Mouse (Mus musculus) heart, embryonic 12.5 days (tissue): ENCODE data around the gene Slc19a1. TPM values are rescaled to one million over a fixed set of nuclear protein-coding genes. Genes with fewer than 3 reads are reported as not detected.

Experiments used
- ATAC-seq: fragments of 200-750 bp; cut with Nextera tagmentation; 2 replicates; pipeline ENCODE4 v1.8.0; 2017; ENCODE audit warnings: moderate TSS enrichment, moderate library complexity; ENCODE audit not compliant: insufficient number of reproducible peaks, low FRiP score
- H3K27ac ChIP-seq: fragments of 300-500 bp; sonication (generic); 2 replicates; pipeline ENCODE4 v1.5.1; 2016; ENCODE audit warnings: mild to moderate bottlenecking, moderate library complexity; ENCODE audit not compliant: poor library complexity, severe bottlenecking
- H3K27me3 ChIP-seq: fragments of 300-500 bp; sonication (generic); replicated peaks from 2 replicates; pipeline ENCODE4 v1.6.1; 2016; ENCODE audit warnings: mild to moderate bottlenecking, moderate library complexity
- H3K36me3 ChIP-seq: fragments of 300-500 bp; sonication (generic); 2 replicates; pipeline ENCODE4 v1.6.1; 2016; ENCODE audit warnings: mild to moderate bottlenecking, moderate library complexity
- H3K4me1 ChIP-seq: fragments of 300-500 bp; sonication (generic); replicated peaks from 2 replicates; pipeline ENCODE4 v1.6.1; 2016; ENCODE audit warnings: mild to moderate bottlenecking
- H3K4me2 ChIP-seq: fragments of 300-500 bp; sonication (generic); 2 replicates; pipeline ENCODE4 v1.6.1; 2016; ENCODE audit warnings: mild to moderate bottlenecking, moderate library complexity
- H3K4me3 ChIP-seq: fragments of 300-500 bp; sonication (generic); 2 replicates; pipeline ENCODE4 v1.5.1; 2016; ENCODE audit warnings: mild to moderate bottlenecking
- H3K9ac ChIP-seq: fragments of 300-500 bp; sonication (generic); 2 replicates; pipeline ENCODE4 v1.6.1; 2016; ENCODE audit warnings: mild to moderate bottlenecking, moderate library complexity
- H3K9me3 ChIP-seq: fragments of 300-500 bp; sonication (generic); replicated peaks from 2 replicates; pipeline ENCODE4 v1.6.1; 2016; ENCODE audit warnings: mild to moderate bottlenecking, moderate library complexity
- WGBS: fragments of 180-500 bp; shearing (Covaris S2); methylation state at CpG from one replicate; pipeline ENCODE4 v1.1.7; 2016; 5-methylcytosine and 5-hydroxymethylcytosine counted together
- polyA plus RNA-seq: library from polyadenylated mRNA; unstranded; fragments of >200 nt; fragmentation: Nextera tagmentation; extraction: Ambion mirVana; gene quantifications from 2 replicates; pipeline ENCODE4 v1.2.1, GENCODE M21; 2016

Slc19a1 gene
- 12.9 and 15.4 TPM in 2 replicates for polyA plus RNA-seq

DNA sequence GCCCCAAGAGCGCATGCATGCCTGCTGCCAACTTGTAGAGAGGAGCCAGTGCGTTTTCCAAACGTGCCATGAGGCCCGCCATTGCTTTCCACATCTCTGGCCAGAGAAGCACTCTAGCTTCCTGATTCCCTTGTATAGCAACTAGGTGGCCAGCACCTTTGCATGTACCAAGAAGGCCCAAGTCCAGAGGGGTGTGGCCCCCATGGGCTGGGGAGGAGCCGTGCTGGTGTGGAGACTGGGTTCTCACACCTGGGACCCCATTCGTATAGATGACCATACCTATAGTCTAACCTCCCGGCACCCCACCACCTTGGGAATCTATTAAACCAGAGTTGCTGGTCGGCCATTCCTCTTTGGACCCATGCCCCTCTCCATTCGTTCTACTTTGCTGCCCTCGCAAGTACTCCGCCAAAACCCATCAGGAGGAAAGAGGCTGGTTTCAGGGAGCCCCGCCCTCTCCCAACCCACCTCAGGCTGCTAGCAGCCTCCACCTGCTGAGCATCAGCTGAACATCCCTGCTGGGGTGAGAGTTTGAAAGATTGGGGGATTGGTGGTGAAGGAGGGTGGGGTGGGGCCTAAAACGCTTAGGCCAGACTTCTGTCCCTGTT lies at the start of gene Slc19a1:
Gene Slc19a1 (plus strand): TSS at position 474 of the 608 bp plus-strand sequence.
- Histone ChIP-seq H3K27me3 (peaks cover 10% of the 10 kb centered on the region), H3K4me3 (peak within 1 kb of the TSS; percentile 71), H3K4me1 (peaks cover 21% of the 10 kb centered on the region), H3K9me3 (no peaks in the 10 kb centered on the region), H3K4me2 (peak within 1 kb of the TSS; percentile 91), H3K9ac (peak within 1 kb of the TSS; percentile 79), H3K27ac (no peak within 1 kb of the TSS), H3K36me3 (no peaks in the 10 kb centered on the region)
- 35% methylated on average over 13 of the region's 13 CpGs for WGBS
- ATAC-seq = no peak

DNA sequence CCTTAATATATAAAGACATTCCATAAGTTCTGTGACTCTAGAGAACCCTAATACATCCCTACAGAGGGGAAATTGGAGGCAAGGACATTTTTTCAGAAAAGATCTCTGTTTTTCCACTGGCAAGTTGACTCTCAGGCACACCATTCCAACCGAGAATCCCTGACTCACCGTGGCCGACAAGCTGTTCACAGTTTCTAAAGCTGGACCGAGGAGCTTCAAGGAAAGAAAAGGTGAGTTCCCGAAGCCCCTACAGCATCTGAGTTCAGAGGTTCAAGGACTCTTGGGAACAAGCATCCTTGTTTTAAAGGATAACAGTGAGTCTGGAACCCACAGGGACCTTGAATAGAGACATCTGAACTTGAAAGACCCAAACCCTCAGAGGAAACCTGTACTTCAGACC lies 43.5 kb upstream of the Slc19a1 start:
- Histone ChIP-seq H3K4me2 (no peak overlapping the region), H3K36me3 (no peaks in the 10 kb centered on the region), H3K27ac (no peak overlapping the region), H3K4me1 (no peaks in the 10 kb centered on the region), H3K9ac (no peak overlapping the region), H3K4me3 (no peak overlapping the region), H3K27me3 (peaks cover 6% of the 10 kb centered on the region; the same call in 1 of the 2 replicates), H3K9me3 (peaks cover 5% of the 10 kb centered on the region; the same call in 1 of the 2 replicates)
- no peak for ATAC-seq
- WGBS = 78% methylated on average over 5 of the region's 5 CpGs

DNA sequence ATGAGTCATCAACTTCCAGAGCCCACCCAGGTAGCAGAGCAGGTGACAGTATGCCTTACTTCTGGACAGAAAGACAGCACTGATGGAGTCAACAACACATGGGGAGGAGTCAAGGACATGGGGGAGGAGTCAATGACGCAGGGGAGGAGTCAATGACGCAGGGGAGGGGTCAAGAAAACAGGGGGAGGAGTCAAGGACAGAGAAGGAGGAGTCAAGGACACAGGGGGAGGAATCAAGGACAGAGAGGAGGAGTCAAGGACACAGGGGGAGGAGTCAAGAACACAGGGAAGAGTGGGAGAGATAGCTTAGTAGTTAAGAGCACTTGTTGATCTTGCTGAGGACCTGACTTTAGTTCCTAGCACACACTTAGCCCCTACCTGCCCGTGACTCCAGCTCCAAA lies 39.6 kb upstream of the Slc19a1 start:
- Histone ChIP-seq H3K9me3 (peaks cover 14% of the 10 kb centered on the region), H3K4me3 (no peak overlapping the region), H3K27ac (no peak overlapping the region), H3K4me2 (no peak overlapping the region), H3K36me3 (no peaks in the 10 kb centered on the region), H3K4me1 (peaks cover under 1% of the 10 kb centered on the region), H3K27me3 (no peaks in the 10 kb centered on the region), H3K9ac (no peak overlapping the region)
- 44% methylated on average over 3 of the region's 3 CpGs for WGBS
- no peak for ATAC-seq

DNA sequence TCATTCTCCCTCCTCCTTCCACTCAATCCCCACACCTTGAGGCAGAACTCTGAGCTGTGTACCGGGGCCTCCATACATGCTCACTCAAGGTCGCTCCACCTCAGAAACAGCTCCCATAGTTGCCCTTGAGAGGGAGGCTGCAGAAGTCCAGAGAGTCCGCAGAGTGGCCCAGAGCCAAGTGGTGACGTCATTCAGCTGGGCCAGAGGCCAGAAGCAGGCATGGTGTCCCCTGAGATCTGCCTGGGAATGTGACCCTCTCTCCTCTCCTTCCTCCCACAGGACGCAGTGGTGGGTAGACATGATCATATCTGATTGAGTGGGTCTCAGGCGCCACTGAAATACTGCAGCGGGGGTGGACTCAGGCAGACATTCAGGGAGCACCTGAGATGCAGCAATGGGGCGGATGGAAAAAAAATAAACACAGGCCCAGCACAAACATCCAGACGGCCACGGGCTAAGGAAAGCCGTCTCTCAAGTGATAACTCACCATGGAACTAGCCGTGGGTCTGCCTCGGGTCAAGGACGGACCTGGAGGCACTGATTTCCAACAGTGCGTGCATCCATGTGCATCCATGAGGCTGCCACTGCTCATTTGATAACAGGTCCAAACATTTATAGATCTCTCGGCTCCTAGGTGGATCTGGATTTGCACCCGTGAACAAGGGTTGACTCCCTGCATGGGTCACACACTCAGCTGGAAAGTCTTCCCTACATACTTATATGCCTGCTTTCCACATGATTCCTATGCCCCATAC lies 34.1 kb upstream of the Slc19a1 start:
- peak overlapping the region; percentile 10; the same call in 1 of the 2 replicates for H3K4me2 ChIP-seq
- H3K27ac ChIP-seq = peak overlapping the region; percentile 81
- H3K4me1 ChIP-seq = peaks cover 10% of the 10 kb centered on the region

DNA sequence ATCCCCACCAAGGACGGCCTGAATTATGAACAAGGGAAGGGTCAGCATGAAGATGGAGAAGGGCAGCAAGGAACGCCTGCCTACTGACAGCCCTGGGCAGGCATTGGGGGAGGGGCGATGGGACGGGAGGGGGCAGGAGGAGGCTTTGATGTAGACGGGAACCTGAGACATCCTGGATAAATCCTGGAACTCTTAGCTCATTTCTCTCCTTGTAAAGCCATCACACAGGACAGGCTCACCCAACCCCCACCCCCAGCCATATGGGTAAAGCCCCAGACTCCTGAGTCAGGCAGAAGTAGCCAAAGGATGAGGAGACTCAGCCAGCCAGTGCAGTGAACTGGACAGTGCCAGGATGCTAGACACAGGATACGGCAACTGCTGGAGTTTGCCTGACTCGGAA lies 27.1 kb upstream of the Slc19a1 start:
- no peak for ATAC-seq
- H3K4me1 ChIP-seq = peaks cover 11% of the 10 kb centered on the region
- no peak overlapping the region for H3K4me2 ChIP-seq
- 34% methylated on average over 7 of the region's 7 CpGs for WGBS
- no peaks in the 10 kb centered on the region for H3K9me3 ChIP-seq
- H3K27ac ChIP-seq = no peak overlapping the region
- no peak overlapping the region for H3K4me3 ChIP-seq
- H3K9ac ChIP-seq = no peak overlapping the region
- no peaks in the 10 kb centered on the region for H3K36me3 ChIP-seq
- H3K27me3 ChIP-seq = no peaks in the 10 kb centered on the region

More for the DNA sequence above, 34.1 kb upstream of the Slc19a1 start:
- WGBS = 29% methylated on average over 17 of the region's 17 CpGs
- Histone ChIP-seq H3K4me3 (no peak overlapping the region), H3K9ac (no peak overlapping the region), H3K27me3 (no peaks in the 10 kb centered on the region), H3K9me3 (peaks cover 9% of the 10 kb centered on the region), H3K36me3 (no peaks in the 10 kb centered on the region)
- peak; percentile 89 for ATAC-seq

DNA sequence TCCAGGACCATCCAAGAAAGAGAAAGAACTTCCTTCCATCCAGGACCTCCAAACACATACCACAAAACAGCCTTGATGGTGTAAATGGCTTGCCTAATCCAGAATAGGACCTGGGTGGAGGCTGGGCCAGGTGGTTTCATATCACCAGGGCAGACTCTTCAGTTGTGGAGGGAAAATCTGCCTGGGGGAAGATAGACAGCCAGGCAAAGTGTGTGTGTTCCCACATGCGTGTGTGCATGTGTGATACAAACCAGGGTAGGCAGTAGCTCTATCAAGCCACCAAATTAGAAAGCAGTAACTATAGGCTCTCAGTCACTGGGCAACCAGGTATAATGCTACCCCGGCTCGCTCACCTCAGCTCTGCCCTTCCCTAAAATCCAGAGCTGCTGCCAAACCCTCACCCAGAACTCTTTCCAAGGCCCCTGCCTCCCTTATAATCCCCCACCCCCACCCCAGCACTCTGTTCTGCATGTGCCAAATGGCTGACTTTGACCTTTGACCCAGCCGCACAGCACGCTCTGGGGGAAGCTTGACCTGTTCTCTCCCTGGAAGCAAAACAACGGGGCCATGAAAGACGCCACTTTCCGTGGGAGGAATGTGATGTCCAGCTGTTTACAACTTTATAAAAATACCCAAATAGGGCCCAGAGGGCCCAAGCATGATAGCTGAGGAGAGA lies 24.5 kb upstream of the Slc19a1 start:
- Histone ChIP-seq H3K36me3 (no peaks in the 10 kb centered on the region), H3K27me3 (no peaks in the 10 kb centered on the region), H3K4me1 (peaks cover 11% of the 10 kb centered on the region), H3K4me3 (no peak overlapping the region), H3K9ac (no peak overlapping the region), H3K4me2 (no peak overlapping the region), H3K9me3 (no peaks in the 10 kb centered on the region), H3K27ac (no peak overlapping the region)
- 43% methylated on average over 8 of the region's 8 CpGs for WGBS
- no peak for ATAC-seq

DNA sequence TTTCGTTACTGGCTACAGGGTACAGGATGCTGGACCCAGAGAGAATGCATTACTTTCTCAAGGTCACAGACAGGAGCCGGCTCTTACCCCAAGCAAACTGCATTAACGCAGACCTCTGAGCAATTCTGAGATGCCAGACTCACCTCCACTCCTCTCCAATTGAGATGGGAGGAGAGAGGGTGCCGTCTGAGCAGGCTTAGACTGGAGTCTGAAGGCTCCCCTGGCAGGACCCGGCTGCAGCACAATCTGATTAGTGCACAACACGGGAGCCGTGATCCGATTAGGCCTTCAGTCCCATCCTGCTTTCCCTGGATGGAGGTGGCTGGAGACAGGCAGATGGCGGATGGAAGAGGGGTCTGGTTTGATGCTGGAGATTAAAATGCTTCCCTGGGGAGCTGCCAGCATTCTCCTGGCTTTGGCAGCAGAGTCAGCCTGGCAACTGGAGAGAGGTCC lies 23.9 kb upstream of the Slc19a1 start:
- Histone ChIP-seq H3K27ac (no peak overlapping the region), H3K4me3 (no peak overlapping the region), H3K36me3 (no peaks in the 10 kb centered on the region), H3K27me3 (no peaks in the 10 kb centered on the region), H3K4me1 (peaks cover 11% of the 10 kb centered on the region), H3K4me2 (no peak overlapping the region), H3K9ac (no peak overlapping the region), H3K9me3 (no peaks in the 10 kb centered on the region)
- 25% methylated on average over 9 of the region's 9 CpGs for WGBS
- ATAC-seq = no peak

DNA sequence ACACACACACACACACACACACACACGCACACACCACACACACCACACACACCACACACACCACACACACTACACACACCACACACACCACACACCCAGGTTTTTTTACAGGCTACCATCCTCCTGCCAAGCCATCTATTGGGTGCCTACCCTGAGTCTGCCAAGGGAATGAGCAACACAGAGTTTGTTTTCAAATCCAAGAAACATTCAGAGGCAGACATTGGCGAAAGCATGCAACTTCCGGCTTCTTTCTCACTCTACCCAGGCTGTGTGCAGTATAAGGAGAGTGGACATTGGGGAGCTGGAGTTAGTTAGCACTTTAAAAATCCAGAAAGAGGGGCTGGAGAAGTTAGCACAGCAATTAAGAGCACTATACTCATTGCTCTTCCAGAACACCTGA lies 23.3 kb upstream of the Slc19a1 start:
- H3K27ac ChIP-seq = no peak overlapping the region
- H3K4me1 ChIP-seq = peaks cover 11% of the 10 kb centered on the region
- no peak overlapping the region for H3K9ac ChIP-seq
- ATAC-seq = no peak
- no peaks in the 10 kb centered on the region for H3K36me3 ChIP-seq
- no peak overlapping the region for H3K4me2 ChIP-seq
- no peak overlapping the region for H3K4me3 ChIP-seq
- 78% methylated on average over 2 of the region's 3 CpGs for WGBS
- no peaks in the 10 kb centered on the region for H3K27me3 ChIP-seq
- H3K9me3 ChIP-seq = no peaks in the 10 kb centered on the region

DNA sequence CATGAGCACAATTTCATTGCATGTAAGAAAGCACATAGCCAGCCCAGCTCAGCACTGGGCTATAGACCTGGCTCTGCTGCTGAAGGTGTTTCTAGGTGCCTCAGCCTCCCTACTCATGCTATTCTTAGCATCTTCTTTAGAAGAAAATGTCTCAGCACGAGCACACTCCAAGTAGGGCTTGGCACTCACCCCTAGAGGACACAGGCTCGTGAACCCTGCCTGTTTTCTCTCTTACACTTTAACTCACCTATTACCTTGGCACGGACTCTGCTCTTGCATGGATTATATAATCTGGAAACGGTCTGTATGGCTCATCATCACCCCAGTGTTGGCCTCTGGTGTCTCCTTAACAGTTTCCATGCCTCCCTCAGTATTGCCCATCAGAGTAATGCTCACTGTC lies 20.4 kb upstream of the Slc19a1 start:
- H3K9me3 ChIP-seq = no peaks in the 10 kb centered on the region
- H3K36me3 ChIP-seq = no peaks in the 10 kb centered on the region
- H3K9ac ChIP-seq = no peak overlapping the region
- 69% methylated on average over 4 of the region's 4 CpGs for WGBS
- no peak overlapping the region for H3K4me2 ChIP-seq
- peaks cover 11% of the 10 kb centered on the region for H3K4me1 ChIP-seq
- no peak overlapping the region for H3K4me3 ChIP-seq
- no peak for ATAC-seq
- H3K27me3 ChIP-seq = no peaks in the 10 kb centered on the region
- no peak overlapping the region for H3K27ac ChIP-seq

DNA sequence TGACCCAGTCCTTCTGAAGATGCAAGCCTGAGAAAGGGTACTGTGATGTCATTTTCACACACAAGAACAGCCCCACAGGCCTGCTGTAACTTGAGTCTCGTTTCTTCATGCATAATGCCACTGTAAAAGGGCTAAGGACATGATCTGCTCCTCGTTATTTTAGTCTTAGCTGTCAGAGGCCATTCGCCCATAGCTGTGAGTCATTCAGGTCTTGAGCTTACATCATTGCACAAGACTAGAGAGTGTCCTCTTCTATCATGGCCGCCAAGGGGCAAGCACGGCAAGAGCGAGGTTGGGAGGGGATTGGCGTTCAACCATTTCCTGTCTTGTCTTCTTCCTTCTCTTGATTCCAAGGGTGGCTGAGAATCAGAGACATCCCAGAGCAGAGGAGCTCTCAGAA lies 16.0 kb upstream of the Slc19a1 start:
- ATAC-seq = no peak
- Histone ChIP-seq H3K4me2 (no peak overlapping the region), H3K4me3 (no peak overlapping the region), H3K27me3 (no peaks in the 10 kb centered on the region), H3K4me1 (no peaks in the 10 kb centered on the region), H3K27ac (no peak overlapping the region), H3K36me3 (no peaks in the 10 kb centered on the region), H3K9me3 (no peaks in the 10 kb centered on the region), H3K9ac (no peak overlapping the region)
- 76% methylated on average over 7 of the region's 7 CpGs for WGBS

DNA sequence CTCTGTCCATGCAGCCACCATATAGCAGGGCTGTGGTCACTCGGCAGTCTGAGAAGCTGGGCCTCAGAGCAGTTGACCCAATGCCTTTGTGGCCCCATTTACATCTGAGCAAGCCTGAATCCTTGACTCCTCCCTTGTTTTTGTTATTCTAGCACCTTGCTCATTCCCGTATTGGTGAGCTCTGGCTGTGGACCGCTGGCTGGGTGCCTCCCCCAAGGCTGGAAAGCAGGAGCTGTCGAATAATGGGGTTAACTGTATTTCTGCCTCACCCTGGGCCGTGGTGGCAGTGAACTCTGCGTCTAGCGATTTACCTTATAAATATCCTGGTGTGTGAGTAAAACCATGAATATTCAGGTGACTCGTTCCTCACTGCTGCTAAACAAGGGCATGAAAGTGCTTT lies 15.5 kb upstream of the Slc19a1 start:
- H3K9ac ChIP-seq = no peak overlapping the region
- ATAC-seq = no peak
- H3K27ac ChIP-seq = no peak overlapping the region
- no peaks in the 10 kb centered on the region for H3K9me3 ChIP-seq
- H3K4me3 ChIP-seq = no peak overlapping the region
- H3K4me2 ChIP-seq = no peak overlapping the region
- H3K27me3 ChIP-seq = no peaks in the 10 kb centered on the region
- WGBS = 50% methylated on average over 8 of the region's 8 CpGs
- no peaks in the 10 kb centered on the region for H3K36me3 ChIP-seq
- H3K4me1 ChIP-seq = no peaks in the 10 kb centered on the region
